Mouse (Mus musculus) erythroblast, embryonic 14.5 days (primary cell): ENCODE measurements around the gene Syne1. TPM values are rescaled to one million over a fixed set of nuclear protein-coding genes. Genes with fewer than 3 reads are reported as not detected.

Experiments
- H3K27me3 ChIP-seq: 2 replicates; pipeline ENCODE4 v1.6.1; 2012; ENCODE audit warnings: inconsistent platforms; ENCODE audit not compliant: control insufficient read depth
- H3K36me3 ChIP-seq: 2 replicates; pipeline ENCODE4 v1.6.1; 2012; ENCODE audit warnings: mild to moderate bottlenecking, inconsistent platforms; ENCODE audit not compliant: control insufficient read depth
- H3K4me1 ChIP-seq: 2 replicates; pipeline ENCODE4 v1.6.1; 2012; ENCODE audit warnings: inconsistent platforms; ENCODE audit not compliant: control insufficient read depth
- H3K4me3 ChIP-seq: replicated peaks from 2 replicates; pipeline ENCODE3; 2012; ENCODE audit warnings: moderate library complexity, mild to moderate bottlenecking, inconsistent platforms
- H3K9me3 ChIP-seq: 2 replicates; pipeline ENCODE4 v1.6.1; 2012; ENCODE audit warnings: low read length, inconsistent platforms, mixed read lengths; ENCODE audit not compliant: control insufficient read depth
- GATA1 ChIP-seq: IDR thresholded peaks from 2 replicates; pipeline ENCODE4 v1.6.1; 2012; ENCODE audit warnings: low read length, inconsistent platforms, mixed read lengths
- TAL1 ChIP-seq: IDR thresholded peaks from 3 replicates; pipeline ENCODE4 v1.6.1; 2012; ENCODE audit warnings: low read length, inconsistent platforms, mixed read lengths
- polyA plus RNA-seq: library from polyadenylated mRNA; stranded (reverse); fragments of >175 nt; gene quantifications from 2 replicates; pipeline ENCODE4 v1.2.3, GENCODE M21; 2012

The Syne1 gene
- polyA plus RNA-seq, 1 experiment, result 0.19 TPM

DNA sequence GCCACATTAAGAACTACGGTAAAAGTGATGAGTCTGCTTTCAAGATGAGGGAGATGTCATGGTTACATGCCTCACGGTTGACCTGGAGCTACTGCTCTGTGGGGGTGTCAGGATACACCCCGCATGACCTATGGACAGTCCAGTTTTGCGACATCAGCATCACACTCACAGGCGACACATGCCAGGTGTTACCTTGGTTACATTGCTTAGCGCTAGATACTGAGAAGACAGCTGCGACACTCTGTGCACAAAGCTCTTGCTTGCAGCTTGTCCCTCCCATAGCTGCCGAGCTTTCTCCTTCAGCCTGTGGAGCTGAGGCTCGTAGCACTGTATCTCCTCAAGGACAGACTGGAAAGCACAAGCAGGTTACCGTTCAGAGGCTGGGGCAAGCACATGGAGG is 286.9 kb downstream of the Syne1 start:
- Histone ChIP-seq H3K9me3 (no peaks in the 10 kb centered on the region), H3K4me1 (no peaks in the 10 kb centered on the region), H3K27me3 (no peaks in the 10 kb centered on the region), H3K36me3 (no peaks in the 10 kb centered on the region), H3K4me3 (no peak overlapping the region)
- TF ChIP-seq TAL1, result no peak
- no peak for TF ChIP-seq GATA1

DNA sequence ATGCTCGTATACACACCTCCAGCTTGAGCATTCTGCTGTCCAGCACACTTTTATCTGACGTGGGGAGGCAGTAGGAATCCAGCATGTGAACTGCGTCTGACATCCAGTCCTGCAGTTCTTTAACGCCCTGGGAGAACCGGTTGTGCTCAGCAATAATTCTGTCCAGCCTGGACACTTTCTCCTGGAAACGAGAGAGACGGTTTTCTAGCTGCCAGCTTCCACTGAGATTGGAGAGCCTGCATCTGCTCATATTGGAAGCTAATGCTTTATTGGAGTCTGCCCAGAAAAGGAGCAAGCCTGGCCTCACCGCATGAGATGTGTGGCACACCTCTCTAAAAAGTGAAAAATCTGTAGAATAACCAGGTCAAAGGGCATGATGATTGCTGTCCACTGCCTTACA is 288.6 kb downstream of the Syne1 start:
- no peaks in the 10 kb centered on the region for H3K4me1 ChIP-seq
- no peak for TF ChIP-seq GATA1
- TF ChIP-seq TAL1, result no peak
- no peaks in the 10 kb centered on the region for H3K27me3 ChIP-seq
- no peak overlapping the region for H3K4me3 ChIP-seq
- peaks cover 1% of the 10 kb centered on the region; the same call in 1 of the 2 replicates for H3K9me3 ChIP-seq
- H3K36me3 ChIP-seq, result no peaks in the 10 kb centered on the region

DNA sequence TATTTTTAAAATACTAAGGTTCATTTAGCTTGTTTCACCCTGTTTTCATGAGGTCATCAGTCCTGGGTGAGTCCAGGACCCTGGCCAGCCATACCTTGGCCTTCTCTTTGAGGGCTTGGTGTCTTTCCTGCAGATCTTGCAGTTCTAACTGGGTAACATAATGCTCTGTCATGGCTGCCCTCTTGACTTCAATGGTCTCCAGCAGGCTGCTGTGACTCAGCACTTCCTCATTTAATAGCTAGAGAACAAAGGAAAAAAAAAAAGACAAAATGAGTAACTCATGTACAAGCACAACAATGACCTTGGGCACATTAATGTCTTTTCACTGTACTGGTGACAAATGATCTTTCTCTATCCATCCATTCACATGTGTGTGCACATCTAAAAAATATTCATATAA is 294.6 kb downstream of the Syne1 start:
- Histone ChIP-seq H3K36me3 (no peaks in the 10 kb centered on the region), H3K4me3 (no peak overlapping the region), H3K9me3 (peaks cover 2% of the 10 kb centered on the region), H3K4me1 (no peaks in the 10 kb centered on the region), H3K27me3 (no peaks in the 10 kb centered on the region)
- TF ChIP-seq GATA1 (no peak), TAL1 (no peak)

DNA sequence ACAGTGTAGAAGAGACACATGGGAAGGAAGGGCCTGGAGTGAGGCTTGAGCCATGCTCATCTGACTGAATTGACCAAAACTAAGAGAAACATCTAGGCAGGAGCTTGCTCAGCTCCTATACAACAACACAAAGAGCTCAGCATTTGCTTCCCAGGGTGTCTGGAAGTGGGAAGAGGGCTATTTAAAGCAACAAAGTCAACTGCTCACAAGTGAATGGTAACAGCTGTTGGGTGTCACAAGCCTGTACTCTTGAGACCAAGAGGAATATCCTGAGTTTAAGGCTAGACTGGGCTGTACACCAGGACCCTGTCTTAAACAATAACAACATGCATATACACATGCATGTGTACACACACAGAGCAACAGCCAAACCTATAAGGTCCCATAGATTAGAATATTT is 297.5 kb downstream of the Syne1 start:
- Histone ChIP-seq H3K36me3 (no peaks in the 10 kb centered on the region), H3K4me1 (no peaks in the 10 kb centered on the region), H3K9me3 (peaks cover 2% of the 10 kb centered on the region), H3K27me3 (no peaks in the 10 kb centered on the region), H3K4me3 (no peak overlapping the region)
- TF ChIP-seq TAL1 (no peak), GATA1 (no peak)

DNA sequence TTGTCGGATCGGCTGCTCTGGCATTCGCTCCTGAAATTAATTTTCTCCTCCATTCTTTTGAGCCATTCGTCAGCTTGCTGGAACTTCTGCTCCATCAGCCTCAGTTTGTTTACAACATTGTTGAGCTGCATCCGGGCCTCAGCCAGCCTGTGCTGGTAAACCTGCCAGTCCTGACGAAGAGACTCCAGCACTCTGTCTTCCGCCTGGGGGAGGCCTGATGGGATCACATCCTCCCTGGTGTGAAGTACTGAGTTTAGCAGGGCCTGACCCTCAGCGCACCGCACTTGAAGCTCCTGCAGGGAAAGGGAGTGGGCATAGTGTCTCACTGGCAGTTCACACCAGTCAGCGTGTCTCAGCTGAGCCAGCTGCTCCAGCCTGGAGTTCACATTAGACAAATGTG is 300.6 kb downstream of the Syne1 start:
- no peaks in the 10 kb centered on the region for H3K9me3 ChIP-seq
- H3K36me3 ChIP-seq, result no peaks in the 10 kb centered on the region
- H3K27me3 ChIP-seq, result no peaks in the 10 kb centered on the region
- no peak for TF ChIP-seq GATA1
- TF ChIP-seq TAL1, result no peak
- H3K4me1 ChIP-seq, result no peaks in the 10 kb centered on the region
- H3K4me3 ChIP-seq, result no peak overlapping the region

DNA sequence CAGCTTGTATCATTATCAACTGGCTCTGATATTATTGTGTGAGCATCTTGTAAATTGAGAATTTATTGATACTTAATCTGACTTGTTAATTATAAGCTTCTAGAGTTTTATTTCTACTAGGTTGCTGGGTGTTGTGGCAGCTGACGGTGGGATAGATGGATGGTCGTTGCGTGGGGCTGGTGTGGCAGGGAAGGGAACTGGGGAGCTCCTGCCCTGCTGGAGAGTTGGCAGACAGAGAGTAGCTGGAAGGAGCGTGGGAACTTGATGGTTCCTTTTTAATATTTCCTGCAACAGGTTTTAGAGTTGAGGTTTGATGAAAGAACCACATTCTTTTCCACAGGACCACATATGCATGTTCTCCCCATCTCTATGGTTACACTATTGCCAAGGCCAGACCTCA is 311.6 kb downstream of the Syne1 start:
- H3K4me3 ChIP-seq, result no peak overlapping the region
- no peaks in the 10 kb centered on the region for H3K27me3 ChIP-seq
- no peak for TF ChIP-seq GATA1
- no peak for TF ChIP-seq TAL1
- no peaks in the 10 kb centered on the region for H3K9me3 ChIP-seq
- no peaks in the 10 kb centered on the region for H3K4me1 ChIP-seq
- no peaks in the 10 kb centered on the region for H3K36me3 ChIP-seq

DNA sequence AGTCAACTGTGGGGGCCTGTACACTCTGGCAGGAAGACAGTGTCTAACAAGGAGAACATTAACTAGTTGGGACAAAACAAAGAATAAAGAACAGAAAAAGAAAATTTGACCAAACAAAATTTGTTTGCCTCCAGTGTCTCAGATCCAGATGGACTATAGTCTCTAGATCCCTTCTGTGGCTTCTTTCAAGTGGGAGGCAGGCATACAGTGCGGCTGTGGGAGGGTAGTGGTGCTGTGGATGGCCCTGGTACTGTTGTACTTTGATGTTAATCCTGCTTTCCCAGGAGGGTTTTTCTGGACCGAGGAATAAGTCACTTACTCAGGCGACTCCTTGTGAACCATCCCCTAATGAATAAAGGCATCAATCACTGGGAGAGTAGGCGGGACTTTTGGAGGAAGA is 314.4 kb downstream of the Syne1 start:
- no peaks in the 10 kb centered on the region for H3K36me3 ChIP-seq
- TF ChIP-seq GATA1 (no peak), TAL1 (no peak)
- H3K9me3 ChIP-seq, result no peaks in the 10 kb centered on the region
- H3K27me3 ChIP-seq, result no peaks in the 10 kb centered on the region
- no peaks in the 10 kb centered on the region for H3K4me1 ChIP-seq
- H3K4me3 ChIP-seq, result no peak overlapping the region

DNA sequence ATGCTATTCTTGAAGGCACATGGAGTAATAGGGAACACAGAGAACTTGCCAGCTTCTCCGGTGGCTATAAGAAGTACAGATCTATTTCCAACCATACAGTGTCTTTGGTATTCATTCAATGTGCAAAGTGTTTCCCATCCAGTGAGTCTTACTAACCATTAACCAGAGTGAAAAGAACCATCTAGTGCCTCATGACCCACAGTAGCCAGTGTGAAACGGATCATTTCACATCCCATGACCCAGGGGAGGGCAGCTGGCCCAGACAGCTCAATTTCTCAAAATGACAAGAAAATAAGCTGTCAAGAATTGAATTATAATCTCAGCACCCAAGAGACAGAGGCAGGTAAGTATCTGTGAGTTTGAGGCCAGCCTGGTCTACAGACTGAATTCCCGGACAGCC is 315.1 kb downstream of the Syne1 start:
- Histone ChIP-seq H3K9me3 (no peaks in the 10 kb centered on the region), H3K27me3 (no peaks in the 10 kb centered on the region), H3K4me1 (no peaks in the 10 kb centered on the region), H3K36me3 (no peaks in the 10 kb centered on the region), H3K4me3 (no peak overlapping the region)
- TF ChIP-seq GATA1, result no peak
- TF ChIP-seq TAL1, result no peak

DNA sequence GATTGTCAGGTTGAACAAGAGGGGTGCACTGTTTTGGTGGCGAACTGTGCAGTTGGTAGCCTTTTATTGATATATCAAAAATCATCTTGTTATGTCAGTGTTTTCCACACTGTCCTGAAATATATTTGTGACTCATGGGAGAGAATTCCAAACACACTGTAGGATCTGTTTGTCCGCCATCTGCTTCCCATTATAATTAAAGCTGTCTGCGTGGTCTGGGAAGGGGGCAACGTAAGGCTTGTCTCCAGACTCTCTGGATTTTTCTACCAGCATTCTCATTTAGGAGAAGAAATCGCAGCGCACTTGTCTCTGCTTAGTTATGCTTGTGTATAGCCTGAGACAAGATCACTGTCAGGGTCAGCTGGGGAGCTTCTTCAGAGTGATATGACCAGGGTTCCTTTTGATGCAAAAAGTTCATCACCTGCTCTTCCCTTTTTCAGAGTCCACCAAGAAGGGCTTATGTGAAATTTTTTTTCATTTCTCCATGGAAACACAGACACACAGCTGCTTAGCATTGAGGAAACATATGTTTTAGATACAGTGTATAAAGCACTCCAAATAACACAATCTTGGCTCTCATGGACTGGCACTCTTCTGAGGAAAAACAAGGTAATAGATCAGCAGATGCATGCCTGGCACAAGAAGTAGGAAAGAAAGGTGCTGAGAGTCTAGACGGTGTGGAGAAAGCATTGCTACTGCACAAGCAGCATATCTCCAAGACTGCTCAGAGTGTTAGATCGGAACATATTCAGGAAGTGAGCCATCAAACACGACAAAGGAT is 316.4 kb downstream of the Syne1 start:
- Histone ChIP-seq H3K4me3 (no peak overlapping the region), H3K4me1 (no peaks in the 10 kb centered on the region), H3K36me3 (no peaks in the 10 kb centered on the region), H3K9me3 (no peaks in the 10 kb centered on the region), H3K27me3 (no peaks in the 10 kb centered on the region)
- no peak for TF ChIP-seq GATA1

DNA sequence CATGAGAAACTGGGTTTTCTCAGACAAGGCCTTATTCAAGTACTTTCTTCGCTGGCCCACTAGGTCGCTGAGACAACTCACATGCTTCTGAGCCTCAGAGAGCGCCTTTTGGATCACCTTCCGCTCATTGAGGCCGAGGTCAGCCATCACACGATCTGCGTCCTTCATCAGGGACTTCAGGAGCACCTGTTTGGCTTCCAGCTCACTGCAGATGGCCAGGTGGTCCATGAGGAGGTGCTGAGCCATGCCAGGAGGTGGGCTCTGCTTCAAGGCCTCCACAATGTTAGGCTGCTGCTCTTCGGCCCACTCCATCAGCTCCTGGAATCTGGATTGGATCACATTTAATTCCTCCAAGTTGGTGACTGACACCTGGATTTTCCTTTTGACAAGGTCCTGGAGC is 322.2 kb downstream of the Syne1 start:
- TF ChIP-seq GATA1, result no peak

More for the DNA sequence above, 322.2 kb downstream of the Syne1 start:
- Histone ChIP-seq H3K4me1 (no peaks in the 10 kb centered on the region), H3K36me3 (no peaks in the 10 kb centered on the region), H3K27me3 (no peaks in the 10 kb centered on the region), H3K4me3 (no peak overlapping the region), H3K9me3 (no peaks in the 10 kb centered on the region)
